Mouse (Mus musculus): ENCODE data around the gene Odf3b.

GRCm38 (mm10) chr15:89352795-89353194 lies 26.3 kb downstream of the Odf3b start:
- TF ChIP-seq USF1 (IDR thresholded peaks at IDR 0.05; ENCODE audit: low read depth) = no peak
- no peak for TF ChIP-seq POLR2A (IDR thresholded peaks at IDR 0.05; ENCODE audit: insufficient read length, low read depth)
- TF ChIP-seq MAX (IDR thresholded peaks at IDR 0.05; ENCODE audit: low read depth) = no peak
- TF ChIP-seq E2F4 (IDR thresholded peaks at IDR 0.05; ENCODE audit: insufficient read depth) = no peak
- TF ChIP-seq TCF12 (IDR thresholded peaks at IDR 0.05; ENCODE audit: insufficient read depth, poor library complexity, severe bottlenecking) = no peak
- no peak for TF ChIP-seq MYOG (IDR thresholded peaks at IDR 0.05; ENCODE audit: control insufficient read depth in 1 of 3, insufficient read depth in 1 of 3, insufficient read length in 2 of 3, low read depth in 2 of 3)
- TF ChIP-seq REST (IDR thresholded peaks at IDR 0.05; ENCODE audit: insufficient read depth, insufficient read length) = no peak
- no peak for TF ChIP-seq CEBPB (IDR thresholded peaks at IDR 0.05; ENCODE audit: insufficient read depth, poor library complexity, severe bottlenecking)
